Mouse (Mus musculus) liver, embryonic 16.5 days (tissue): ENCODE results near the gene Tssk2. TPM values are rescaled to one million over a fixed set of nuclear protein-coding genes. Genes with fewer than 3 reads are reported as not detected.

ENCODE experiments used
- ATAC-seq: fragments of 200-750 bp; cut with Nextera tagmentation; 2 replicates; pipeline ENCODE4 v1.8.0; 2017; ENCODE audit warnings: low read depth, mild to moderate bottlenecking, moderate number of reproducible peaks, moderate library complexity
- H3K27ac ChIP-seq: fragments of 300-500 bp; sonication (generic); 2 replicates; pipeline ENCODE4 v1.5.1; 2014; ENCODE audit warnings: mild to moderate bottlenecking, low read length
- H3K27me3 ChIP-seq: fragments of 300-500 bp; sonication (generic); 2 replicates; pipeline ENCODE4 v1.6.1; 2014; ENCODE audit warnings: low read depth, low read length, mixed read lengths; ENCODE audit not compliant: control insufficient read depth, insufficient read depth
- H3K36me3 ChIP-seq: fragments of 300-500 bp; sonication (generic); 2 replicates; pipeline ENCODE4 v1.6.1; 2014; ENCODE audit warnings: mild to moderate bottlenecking; ENCODE audit not compliant: control insufficient read depth, insufficient read depth
- H3K4me1 ChIP-seq: fragments of 300-500 bp; sonication (generic); 2 replicates; pipeline ENCODE4 v1.6.1; 2014; ENCODE audit warnings: low read depth, low read length, mixed read lengths; ENCODE audit not compliant: control insufficient read depth
- H3K4me2 ChIP-seq: fragments of 300-500 bp; sonication (generic); 2 replicates; pipeline ENCODE4 v1.6.1; 2014; ENCODE audit warnings: low read depth, low read length, mixed read lengths
- H3K4me3 ChIP-seq: fragments of 300-500 bp; sonication (generic); 2 replicates; pipeline ENCODE4 v1.5.1; 2014; ENCODE audit warnings: low read depth, mild to moderate bottlenecking, low read length
- H3K9ac ChIP-seq: fragments of 300-500 bp; sonication (generic); 2 replicates; pipeline ENCODE4 v1.6.1; 2014; ENCODE audit warnings: low read depth, low read length
- H3K9me3 ChIP-seq: fragments of 300-500 bp; sonication (generic); replicated peaks from 2 replicates; pipeline ENCODE4 v1.6.1; 2016; ENCODE audit warnings: low read length; ENCODE audit not compliant: control insufficient read depth
- WGBS: fragments of 180-500 bp; shearing (Covaris S2); extraction: QIAGEN DNeasy Blood & Tissue Kit; methylation state at CpG from one replicate; pipeline ENCODE4 v1.1.7; 2014; ENCODE audit not compliant: insufficient replicate concordance; 5-methylcytosine and 5-hydroxymethylcytosine counted together
- polyA plus RNA-seq: library from polyadenylated mRNA; unstranded; fragments of >200 nt; fragmentation: Nextera tagmentation; extraction: Ambion mirVana; gene quantifications from 2 replicates; pipeline ENCODE4 v1.2.1, GENCODE M21; 2015

Gene Tssk2
- polyA plus RNA-seq, 1 experiment from 2014 or later: not detected

GRCm38 (mm10) chr16:17945081-17945831 is 46.8 kb downstream of the Tssk2 start:
- no peak for ATAC-seq
- H3K4me2 ChIP-seq: no peak overlapping the region
- no peaks in the 10 kb centered on the region for H3K36me3 ChIP-seq
- H3K27ac ChIP-seq: no peak overlapping the region
- H3K27me3 ChIP-seq: no peaks in the 10 kb centered on the region
- no peaks in the 10 kb centered on the region for H3K4me1 ChIP-seq
- H3K4me3 ChIP-seq: no peak overlapping the region
- H3K9ac ChIP-seq: no peak overlapping the region
- H3K9me3 ChIP-seq: no peaks in the 10 kb centered on the region
- 44% methylated on average over 7 of the region's 7 CpGs for WGBS

GRCm38 (mm10) chr16:17949421-17949877 is 51.0 kb downstream of the Tssk2 start:
- Histone ChIP-seq H3K9me3 (no peaks in the 10 kb centered on the region), H3K4me1 (no peaks in the 10 kb centered on the region), H3K36me3 (no peaks in the 10 kb centered on the region), H3K4me3 (no peak overlapping the region), H3K27me3 (no peaks in the 10 kb centered on the region), H3K4me2 (no peak overlapping the region), H3K9ac (no peak overlapping the region), H3K27ac (no peak overlapping the region)
- 47% methylated on average over 2 of the region's 2 CpGs for WGBS
- no peak for ATAC-seq

Other genes starting within 250 kb of the Tssk2 start
- 16.0 and 19.2 TPM in 2 replicates for gene Med15, start 165.7 kb upstream of the Tssk2 start, polyA plus RNA-seq
- 11.2 and 12.8 TPM in 2 replicates for gene Klhl22, start 139.0 kb upstream of the Tssk2 start, polyA plus RNA-seq
- 0.67 TPM in 2 replicates for gene Scarf2, start 101.4 kb upstream of the Tssk2 start, polyA plus RNA-seq
- gene B830017H08Rik, start 65.5 kb upstream of the Tssk2 start, polyA plus RNA-seq: not detected in 2 replicates
- gene Car15, start 60.3 kb upstream of the Tssk2 start, polyA plus RNA-seq: 0.58 and 0.88 TPM in 2 replicates
- gene Gm20518, start 7.0 kb upstream of the Tssk2 start, polyA plus RNA-seq: 0.09 TPM in 1 of 2 replicates, not detected in the other
- not detected in 2 replicates for gene Tssk1, start 4.4 kb upstream of the Tssk2 start, polyA plus RNA-seq
- gene Dgcr2, start 75 bp upstream of the Tssk2 start, polyA plus RNA-seq: 19.8 and 21.3 TPM in 2 replicates
- 9.1 and 9.4 TPM in 2 replicates for gene Ess2, start 12.7 kb downstream of the Tssk2 start, polyA plus RNA-seq
- not detected in 2 replicates for gene Gsc2, start 16.4 kb downstream of the Tssk2 start, polyA plus RNA-seq
- 55.8 and 63.5 TPM in 2 replicates for gene Slc25a1, start 29.6 kb downstream of the Tssk2 start, polyA plus RNA-seq
- 2.3 and 2.5 TPM in 2 replicates for gene Vpreb2, start 81.8 kb downstream of the Tssk2 start, polyA plus RNA-seq
- 17.1 and 18.1 TPM in 2 replicates for gene Dgcr6, start 154.2 kb downstream of the Tssk2 start, polyA plus RNA-seq
- gene Prodh, start 191.6 kb downstream of the Tssk2 start, polyA plus RNA-seq: 2.2 and 2.3 TPM in 2 replicates
- 0.11 and 0.15 TPM in 2 replicates for gene Rtn4r, start 229.0 kb downstream of the Tssk2 start, polyA plus RNA-seq